Mouse (Mus musculus) heart, postnatal 0 days (tissue): ENCODE results near the gene Man2b1.

ENCODE experiments used
- CTCF ChIP-seq: IDR thresholded peaks from 2 replicates; pipeline ENCODE4 v1.5.1; 2016; ENCODE audit warnings: antibody characterized with exemption, control low read depth, low read depth
- EP300 ChIP-seq: IDR thresholded peaks from 2 replicates; pipeline ENCODE4 v1.6.1; 2016; ENCODE audit warnings: antibody characterized with exemption, low read depth

- TF ChIP-seq CTCF, result no peak
- no peak for TF ChIP-seq EP300
These were observed 33.9 kb downstream of the Man2b1 start for GRCm38 (mm10) chr8:85116984-85117383.
